Mouse (Mus musculus): ENCODE measurements around the gene St8sia1. TPM values are rescaled to one million over a fixed set of nuclear protein-coding genes. Genes with fewer than 3 reads are reported as not detected.
A peak's percentile ranks its signal among the peaks of the same experiment; 100 is the strongest.

Gene St8sia1
- polyA plus RNA-seq, 1 experiment from 2014 or later, result 0.23 TPM

DNA sequence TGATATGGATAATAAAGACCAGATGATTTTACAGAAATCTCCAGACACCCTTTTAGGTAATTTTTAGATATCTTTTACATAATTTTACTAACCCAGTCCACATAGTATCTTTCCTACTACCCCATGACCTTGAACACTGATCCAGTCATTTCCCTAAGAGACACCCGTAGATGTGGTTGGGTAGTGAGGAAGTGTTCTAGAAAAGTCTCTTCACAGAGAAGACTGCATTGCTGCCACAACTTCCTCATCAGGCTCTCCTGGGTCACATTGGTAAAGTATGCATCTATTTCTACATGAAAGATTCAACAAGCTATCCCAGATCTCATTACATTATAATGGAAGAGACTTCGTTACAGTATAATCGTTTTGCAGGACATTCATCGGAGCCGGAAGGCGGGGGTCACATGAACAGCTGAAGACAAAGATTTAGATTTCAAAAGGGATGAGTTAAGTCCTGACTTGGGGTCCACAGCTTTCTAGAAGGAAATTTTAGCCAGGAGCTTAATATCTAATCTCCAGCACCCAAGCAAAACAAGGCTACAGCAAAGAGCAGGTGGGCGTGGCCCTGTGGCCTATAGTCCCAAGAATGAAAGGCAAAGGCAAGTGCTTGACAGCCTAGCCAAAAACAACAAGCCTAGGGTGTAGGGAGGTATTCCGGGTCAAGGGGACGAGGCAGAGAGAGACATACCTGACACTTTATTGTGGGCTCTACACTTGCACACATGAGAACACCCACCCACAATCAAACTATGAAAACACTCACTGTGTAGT lies 75.1 kb downstream of the St8sia1 start:
- no peaks in the 10 kb centered on the region for H3K36me3 ChIP-seq (ENCODE audit: control insufficient read depth, insufficient read depth, low read length)
- no peak overlapping the region for H3K4me3 ChIP-seq (ENCODE audit: low read depth, low read length)
- TF ChIP-seq EP300 (optimal IDR thresholded peaks at IDR 0.05), result no peak
- no peak for TF ChIP-seq CTCF (IDR thresholded peaks at IDR 0.05; ENCODE audit: low read depth)
- H3K27ac ChIP-seq (replicated peaks), result no peak overlapping the region
- no peaks in the 10 kb centered on the region for H3K27me3 ChIP-seq (ENCODE audit: control insufficient read depth, insufficient read depth, low read length)
- DNase-seq (ENCODE audit: low spot score), result no peak
- H3K9ac ChIP-seq (ENCODE audit: low read length), result no peak overlapping the region
- no peaks in the 10 kb centered on the region for H3K9me3 ChIP-seq (ENCODE audit: control insufficient read depth, low read length)
- no peaks in the 10 kb centered on the region for H3K4me1 ChIP-seq (replicated peaks; ENCODE audit: control insufficient read depth, insufficient read depth)
- WGBS, result 85% methylated on average over 9 of the region's 9 CpGs
- no peak overlapping the region for H3K4me2 ChIP-seq (replicated peaks; ENCODE audit: low read depth)
- ATAC-seq (ENCODE audit: low FRiP score, low TSS enrichment), result no peak

DNA sequence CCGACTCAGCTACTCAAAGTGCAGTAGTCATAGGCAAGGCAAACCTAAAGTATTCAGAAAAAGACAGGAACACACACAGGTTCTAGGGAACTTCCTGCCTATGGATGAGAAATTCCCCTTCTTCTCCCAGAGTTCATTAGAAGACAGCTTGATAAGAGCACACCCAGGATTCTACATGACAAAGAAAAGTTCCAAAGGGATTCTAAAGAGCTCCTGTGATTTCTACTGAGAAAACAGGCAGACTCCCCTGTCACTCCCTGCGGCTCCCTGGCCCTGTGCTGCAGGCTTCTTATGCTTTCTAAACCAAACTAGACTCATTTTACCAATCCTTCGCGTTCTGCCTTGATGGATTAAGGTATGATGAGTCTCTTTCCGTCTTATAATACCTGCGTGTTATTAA lies 75.9 kb downstream of the St8sia1 start:
- no peak overlapping the region for H3K4me2 ChIP-seq (replicated peaks; ENCODE audit: low read depth)
- H3K4me1 ChIP-seq (replicated peaks; ENCODE audit: control insufficient read depth, insufficient read depth), result no peaks in the 10 kb centered on the region
- no peak overlapping the region for H3K9ac ChIP-seq (ENCODE audit: low read length)
- WGBS, result 74% methylated on average over 6 of the region's 6 CpGs
- no peaks in the 10 kb centered on the region for H3K9me3 ChIP-seq (ENCODE audit: control insufficient read depth, low read length)
- no peak for TF ChIP-seq CTCF (IDR thresholded peaks at IDR 0.05; ENCODE audit: low read depth)
- TF ChIP-seq EP300 (optimal IDR thresholded peaks at IDR 0.05), result no peak
- H3K27me3 ChIP-seq (ENCODE audit: control insufficient read depth, insufficient read depth, low read length), result no peaks in the 10 kb centered on the region
- H3K27ac ChIP-seq (replicated peaks), result no peak overlapping the region
- no peak for DNase-seq (ENCODE audit: low spot score)
- no peak overlapping the region for H3K4me3 ChIP-seq (ENCODE audit: low read depth, low read length)
- ATAC-seq (ENCODE audit: low FRiP score, low TSS enrichment), result no peak
- no peaks in the 10 kb centered on the region for H3K36me3 ChIP-seq (ENCODE audit: control insufficient read depth, insufficient read depth, low read length)

DNA sequence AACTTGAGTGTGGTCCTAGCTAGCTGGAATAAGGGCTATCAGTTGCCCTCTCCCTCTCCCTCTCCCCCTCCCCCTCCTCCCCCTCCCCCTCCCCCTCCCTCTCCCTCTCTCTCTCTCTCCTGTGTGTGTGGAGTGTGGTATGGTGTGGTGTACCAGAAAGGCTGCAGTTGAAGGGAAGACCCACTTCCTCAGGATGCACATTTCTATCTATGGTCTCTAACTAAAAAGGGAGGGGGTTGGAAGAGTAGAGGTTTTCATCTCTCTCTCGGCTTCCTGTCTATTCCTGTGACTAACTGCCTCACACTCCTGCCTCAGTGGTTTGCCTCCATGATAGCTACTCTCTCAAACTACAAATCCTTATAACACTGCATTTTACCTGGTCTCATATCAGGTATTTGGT lies 76.9 kb downstream of the St8sia1 start:
- Histone ChIP-seq H3K9me3 (ENCODE audit: control insufficient read depth, low read length) (no peaks in the 10 kb centered on the region), H3K27ac (replicated peaks) (no peak overlapping the region), H3K27me3 (ENCODE audit: control insufficient read depth, insufficient read depth, low read length) (no peaks in the 10 kb centered on the region), H3K4me3 (ENCODE audit: low read depth, low read length) (no peak overlapping the region), H3K36me3 (ENCODE audit: control insufficient read depth, insufficient read depth, low read length) (no peaks in the 10 kb centered on the region), H3K4me2 (replicated peaks; ENCODE audit: low read depth) (no peak overlapping the region), H3K4me1 (replicated peaks; ENCODE audit: control insufficient read depth, insufficient read depth) (no peaks in the 10 kb centered on the region), H3K9ac (ENCODE audit: low read length) (no peak overlapping the region)
- 75% methylated on average over 1 of the region's 1 CpGs for WGBS
- no peak for ATAC-seq (ENCODE audit: low FRiP score, low TSS enrichment)
- TF ChIP-seq CTCF (IDR thresholded peaks at IDR 0.05; ENCODE audit: low read depth) (no peak), EP300 (optimal IDR thresholded peaks at IDR 0.05) (no peak)
- DNase-seq (ENCODE audit: low spot score), result no peak

DNA sequence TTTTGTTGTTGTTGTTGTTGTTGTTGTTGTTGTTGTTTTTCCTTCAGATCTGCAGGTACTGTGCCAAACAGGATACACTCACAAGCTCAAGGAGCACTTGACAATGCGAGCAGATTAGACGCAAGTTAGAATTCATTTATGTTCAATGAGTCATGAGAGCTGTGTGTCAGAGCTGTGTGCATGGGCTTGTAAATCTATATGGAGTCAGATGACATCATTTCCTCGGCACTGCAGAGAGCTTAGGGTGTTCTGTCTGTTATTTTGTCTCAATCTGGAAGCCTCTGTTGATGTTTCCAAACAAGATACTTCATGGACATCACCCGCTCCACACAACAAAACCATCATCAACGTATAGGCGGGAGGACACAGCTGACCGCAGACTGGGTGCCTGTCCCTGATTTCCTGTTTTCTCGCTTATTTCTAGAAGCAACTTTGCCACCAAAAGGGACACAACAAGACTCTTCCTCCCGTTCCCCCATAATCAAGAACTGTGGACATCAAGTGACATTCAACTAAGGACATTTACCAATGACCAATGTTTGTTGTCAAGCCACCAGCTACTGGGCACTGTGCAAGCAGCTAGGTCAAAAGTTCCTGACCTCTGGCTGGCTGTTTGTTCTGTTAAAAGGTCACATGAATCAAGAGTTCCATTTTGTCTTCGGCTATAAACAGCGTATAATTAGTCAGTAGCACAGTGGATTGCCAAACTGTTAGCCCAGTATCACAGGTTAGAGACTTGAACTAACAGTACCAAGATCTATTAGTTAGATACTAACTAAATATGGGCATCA lies 78.7 kb downstream of the St8sia1 start:
- Histone ChIP-seq H3K9ac (ENCODE audit: low read length) (no peak overlapping the region), H3K9me3 (ENCODE audit: control insufficient read depth, low read length) (no peaks in the 10 kb centered on the region), H3K4me1 (replicated peaks; ENCODE audit: control insufficient read depth, insufficient read depth) (no peaks in the 10 kb centered on the region), H3K27ac (replicated peaks) (no peak overlapping the region), H3K36me3 (ENCODE audit: control insufficient read depth, insufficient read depth, low read length) (no peaks in the 10 kb centered on the region), H3K4me2 (replicated peaks; ENCODE audit: low read depth) (no peak overlapping the region), H3K4me3 (ENCODE audit: low read depth, low read length) (no peak overlapping the region), H3K27me3 (ENCODE audit: control insufficient read depth, insufficient read depth, low read length) (no peaks in the 10 kb centered on the region)
- ATAC-seq (ENCODE audit: low FRiP score, low TSS enrichment) (no peak), DNase-seq (ENCODE audit: low spot score) (no peak)
- 72% methylated on average over 11 of the region's 11 CpGs for WGBS
- TF ChIP-seq CTCF (IDR thresholded peaks at IDR 0.05; ENCODE audit: low read depth), result no peak
- no peak for TF ChIP-seq EP300 (optimal IDR thresholded peaks at IDR 0.05)

DNA sequence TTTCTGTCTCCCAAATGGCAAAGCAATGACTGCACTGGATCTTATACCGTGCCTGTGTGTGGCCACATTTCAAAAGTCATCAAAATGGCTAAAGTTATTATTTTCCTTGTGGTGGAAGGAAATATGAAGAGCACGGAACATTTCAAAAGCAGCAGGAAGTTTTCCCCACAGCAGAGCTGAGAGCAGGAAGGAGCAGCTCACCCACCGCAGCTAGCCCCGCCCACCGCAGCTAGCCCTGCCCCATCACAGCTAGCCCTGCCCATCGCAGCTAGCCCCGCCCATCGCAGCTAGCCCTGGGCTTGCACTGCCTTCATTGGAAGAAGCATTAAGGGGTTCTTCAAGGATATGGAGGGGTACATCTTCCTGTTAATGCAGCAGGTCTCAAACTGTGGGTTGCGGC lies 80.1 kb downstream of the St8sia1 start:
- Histone ChIP-seq H3K4me2 (replicated peaks; ENCODE audit: low read depth) (no peak overlapping the region), H3K4me3 (ENCODE audit: low read depth, low read length) (no peak overlapping the region), H3K27me3 (ENCODE audit: control insufficient read depth, insufficient read depth, low read length) (no peaks in the 10 kb centered on the region), H3K9me3 (ENCODE audit: control insufficient read depth, low read length) (no peaks in the 10 kb centered on the region), H3K36me3 (ENCODE audit: control insufficient read depth, insufficient read depth, low read length) (no peaks in the 10 kb centered on the region), H3K9ac (ENCODE audit: low read length) (no peak overlapping the region), H3K4me1 (replicated peaks; ENCODE audit: control insufficient read depth, insufficient read depth) (no peaks in the 10 kb centered on the region), H3K27ac (replicated peaks) (no peak overlapping the region)
- no peak for TF ChIP-seq CTCF (IDR thresholded peaks at IDR 0.05; ENCODE audit: low read depth)
- no peak for TF ChIP-seq EP300 (optimal IDR thresholded peaks at IDR 0.05)
- WGBS, result 55% methylated on average over 9 of the region's 9 CpGs
- no peak for ATAC-seq (ENCODE audit: low FRiP score, low TSS enrichment)
- DNase-seq (ENCODE audit: low spot score), result peak; percentile 25

All from stomach, postnatal 0 days (tissue).